Mouse (Mus musculus) CH12F3 (cell line): ENCODE measurements around the gene Krt33a.

Experiments
- in situ Hi-C: fragments of 300-500 bp; cut with MboI; formaldehyde crosslinking; loops from 2 replicates; pipeline ENCODE4 v1.14.3; 2020; ENCODE audit warnings: low sequenced_read_pairs

Krt33a gene

DNA sequence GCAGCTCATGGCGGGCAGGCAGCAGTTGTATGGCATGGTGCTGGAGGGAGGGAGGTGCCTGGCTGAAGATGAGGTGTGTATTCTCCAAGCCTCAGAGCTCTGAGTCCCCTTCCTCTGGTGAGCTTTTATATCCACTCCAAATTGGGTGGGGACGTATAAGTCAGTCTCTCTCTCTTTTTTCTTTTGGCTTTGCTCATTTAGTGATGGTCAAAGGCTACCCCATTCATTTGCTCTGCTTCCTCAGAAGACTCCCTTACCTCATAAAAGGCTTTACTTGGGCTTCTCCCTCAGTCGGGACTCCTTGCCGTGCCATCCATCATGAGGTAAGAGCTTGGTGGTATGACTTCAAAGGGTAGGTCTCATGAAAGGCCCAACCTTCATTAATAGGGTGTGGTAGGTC lies at the start of gene Krt33a:
Gene Krt33a, minus strand, starts transcription at position 101 of the 400 bp plus-strand sequence.
- in situ Hi-C loops = no loop called here

DNA sequence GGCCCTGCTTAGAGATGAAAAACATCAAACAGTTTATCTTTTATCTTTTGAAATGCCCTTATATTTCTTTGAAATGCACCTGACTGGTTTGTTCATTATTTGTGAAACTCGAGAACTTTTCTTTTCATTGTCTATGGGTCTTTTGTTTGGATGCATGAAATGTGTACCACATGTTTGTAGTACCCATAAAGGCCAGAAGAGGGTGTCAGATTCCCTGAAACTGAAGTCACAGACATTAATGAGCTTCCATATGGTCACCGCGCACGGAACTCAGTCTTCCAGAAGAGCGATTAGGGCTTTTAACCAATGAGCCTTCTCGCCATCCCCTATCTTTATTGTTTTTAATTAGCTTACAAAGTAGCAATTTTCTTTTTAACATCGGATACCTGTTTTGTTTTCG lies 42.9 kb upstream of the Krt33a start:
- in situ Hi-C loops = no loop called here

DNA sequence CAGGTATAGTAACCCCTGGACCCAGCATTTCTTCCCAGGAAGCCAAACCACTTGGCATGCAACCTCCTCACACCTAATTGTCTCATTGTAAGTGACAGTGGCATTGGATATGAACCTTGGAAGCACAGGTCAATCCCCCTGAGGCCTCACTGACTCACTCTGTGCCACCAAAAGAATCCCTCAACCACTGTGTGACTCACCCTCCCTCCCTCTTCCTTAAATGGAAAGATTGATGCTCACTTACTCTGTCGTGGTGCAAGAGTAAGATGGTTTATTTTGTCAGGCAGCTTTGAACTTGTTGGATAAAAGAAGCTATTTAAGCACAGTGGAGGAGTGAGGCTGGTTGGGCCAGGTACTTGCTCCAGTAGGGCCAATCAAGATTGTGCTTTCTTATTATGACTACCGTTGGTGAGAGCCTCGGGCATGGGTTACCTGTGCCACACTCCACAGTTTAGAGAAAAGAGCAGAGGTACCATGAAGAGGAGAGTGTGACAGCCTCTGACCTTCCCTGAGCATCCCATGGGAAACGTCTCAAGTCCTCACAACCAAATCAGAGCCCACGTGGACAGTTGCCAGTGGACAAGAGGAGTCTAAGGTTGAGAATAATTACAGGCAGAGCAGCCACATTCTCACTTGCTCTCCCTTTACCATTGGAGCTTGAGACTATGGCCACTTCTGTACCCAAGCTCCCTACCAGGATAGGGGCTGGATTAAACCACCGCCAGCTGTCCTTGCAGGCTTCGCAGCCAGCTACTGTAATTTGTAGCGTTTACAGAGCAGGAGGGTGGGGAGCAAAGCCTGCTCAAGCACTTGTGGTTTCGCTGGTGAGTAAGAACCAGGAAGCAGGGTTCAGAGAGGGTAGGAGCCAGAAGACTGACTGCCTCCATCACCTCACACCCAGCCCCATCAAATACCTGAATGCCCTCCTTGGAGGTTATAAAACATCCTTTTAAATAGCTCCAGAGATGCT lies 40.0 kb upstream of the Krt33a start:
- in situ Hi-C loops = no loop called here

DNA sequence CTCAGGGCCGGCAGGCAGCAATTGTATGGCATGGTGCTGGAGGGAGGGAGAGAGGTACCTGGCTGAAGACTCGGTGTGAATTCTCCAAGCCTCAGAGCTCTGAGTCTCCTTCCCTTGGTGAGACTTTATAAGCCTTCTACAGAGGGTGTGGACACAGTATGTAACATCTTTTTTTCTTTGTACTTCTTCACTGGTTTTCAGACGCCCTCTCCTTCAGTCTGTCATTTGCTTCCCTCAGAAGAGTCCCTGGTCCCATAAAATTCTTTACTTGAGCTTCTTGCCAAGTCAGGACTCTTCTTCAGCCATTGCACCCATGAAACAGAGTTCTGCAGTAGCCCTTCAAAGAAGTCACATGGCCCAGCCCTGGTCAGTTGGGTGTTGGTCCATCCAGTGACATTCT lies 34.4 kb upstream of the Krt33a start, which contains the start of gene Krt31:
Gene Krt31, minus strand, starts transcription at position 101 of the 400 bp plus-strand sequence.
- in situ Hi-C loops = no loop called here

DNA sequence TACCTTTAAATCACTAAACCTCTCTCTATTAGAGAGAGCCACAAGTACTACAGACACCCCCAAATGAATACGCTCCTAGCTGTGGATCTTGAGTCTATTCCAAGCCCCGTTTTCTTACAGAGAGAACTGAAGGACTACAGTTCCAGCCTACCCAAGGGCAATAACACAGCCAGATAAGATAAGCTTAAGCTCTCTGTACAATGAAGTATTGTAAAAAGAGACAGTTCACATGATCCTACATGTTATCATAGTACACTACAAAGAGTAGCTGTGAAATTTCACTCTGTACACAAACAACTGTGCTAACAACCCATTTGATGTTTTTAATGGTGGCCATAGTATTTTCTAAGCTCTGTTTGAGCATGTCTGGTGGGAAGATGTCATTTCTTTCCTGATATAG lies 31.2 kb upstream of the Krt33a start:
- in situ Hi-C loops = no loop called here

DNA sequence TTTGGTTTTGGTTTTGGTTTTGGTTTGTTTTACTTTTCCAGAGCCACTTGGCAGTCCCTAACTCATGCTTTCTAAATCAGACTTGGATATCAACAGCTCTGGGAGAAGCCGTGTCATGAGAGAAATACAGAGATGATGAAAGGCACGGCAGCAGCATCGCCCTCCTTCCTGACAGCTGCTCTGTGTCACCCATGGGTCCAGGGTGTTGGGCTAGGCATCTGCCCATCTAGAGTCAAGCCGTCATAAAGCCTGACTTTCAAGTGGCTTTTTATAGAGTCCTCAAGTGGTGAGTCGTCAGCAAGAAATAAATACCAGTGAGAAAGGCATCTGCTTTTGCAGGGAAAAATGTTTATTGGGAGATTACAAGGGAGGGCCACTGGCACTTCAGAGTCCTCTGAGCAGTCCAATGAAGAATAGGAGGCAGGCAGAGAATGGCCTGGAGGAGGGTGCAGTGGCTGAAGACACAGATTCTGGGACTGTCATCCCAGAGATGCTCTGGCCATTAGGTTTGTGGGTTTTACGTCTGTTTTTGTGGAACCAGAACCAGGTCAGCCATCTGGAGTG lies 30.4 kb upstream of the Krt33a start:
- in situ Hi-C loops = no loop called here

DNA sequence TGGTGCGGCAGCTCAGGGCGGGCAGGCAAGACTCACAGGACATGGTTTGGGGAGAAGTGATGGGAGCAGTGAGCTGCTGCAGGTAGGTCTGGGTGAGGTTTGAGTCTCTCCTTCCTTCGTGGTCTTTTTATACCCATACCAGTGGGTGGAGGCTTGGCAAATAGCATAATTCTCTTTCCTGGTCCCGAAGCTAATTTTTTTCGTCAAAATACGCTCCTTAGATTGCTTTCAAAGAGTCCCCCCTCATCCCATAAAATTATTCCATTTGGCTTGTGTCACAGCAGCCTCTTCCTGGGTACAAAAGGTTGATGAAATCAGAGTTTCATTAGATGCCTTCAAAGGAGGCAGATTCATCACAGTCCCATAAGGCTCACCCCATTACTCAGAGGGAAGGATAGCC lies 25.4 kb upstream of the Krt33a start, which contains the start of gene Krt34:
Gene Krt34, minus strand, starts transcription at position 101 of the 400 bp plus-strand sequence.
- in situ Hi-C loops = no loop called here

DNA sequence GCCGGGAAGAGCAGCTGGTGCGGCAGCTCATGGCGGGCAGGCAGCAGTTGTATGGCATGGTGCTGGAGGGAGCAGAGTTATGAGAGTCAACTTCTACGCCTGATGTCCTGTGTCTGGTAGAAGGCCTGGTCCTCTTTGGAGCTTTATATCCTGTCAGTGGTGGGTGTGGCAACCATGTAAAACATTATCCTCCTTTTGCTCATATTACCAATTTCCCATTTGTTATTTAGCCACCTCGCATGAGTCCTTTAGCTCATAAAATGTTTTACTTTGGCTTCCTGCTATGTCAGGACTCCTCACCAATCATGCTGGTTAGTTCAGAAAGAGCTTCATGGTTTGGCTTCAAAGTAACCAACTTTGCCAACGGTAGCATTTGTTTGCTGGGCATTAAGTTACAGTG lies 13.8 kb upstream of the Krt33a start, which contains the start of gene Krt33b:
Gene Krt33b, minus strand, starts transcription at position 101 of the 400 bp plus-strand sequence.
- in situ Hi-C loops = no loop called here

DNA sequence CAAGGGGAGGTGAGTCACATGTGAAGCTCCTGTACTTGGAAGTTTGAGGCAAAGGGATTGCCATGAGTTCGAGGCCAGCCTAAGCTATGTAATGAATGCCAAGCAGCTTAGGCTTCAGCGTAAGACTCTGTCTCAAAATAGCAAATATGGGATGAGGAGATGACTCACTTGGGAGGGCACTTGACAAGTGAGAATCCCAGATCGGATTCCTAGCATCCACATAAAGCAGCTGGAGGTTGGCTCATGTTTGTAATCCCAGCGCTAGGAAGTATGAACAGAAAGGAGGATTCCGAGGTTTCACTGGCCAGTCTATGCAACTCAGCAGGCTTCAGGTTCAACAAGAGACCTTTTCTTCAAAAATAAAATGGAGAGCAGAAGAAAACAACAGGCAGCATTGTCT lies 5.4 kb upstream of the Krt33a start:
- in situ Hi-C loops = no loop called here

DNA sequence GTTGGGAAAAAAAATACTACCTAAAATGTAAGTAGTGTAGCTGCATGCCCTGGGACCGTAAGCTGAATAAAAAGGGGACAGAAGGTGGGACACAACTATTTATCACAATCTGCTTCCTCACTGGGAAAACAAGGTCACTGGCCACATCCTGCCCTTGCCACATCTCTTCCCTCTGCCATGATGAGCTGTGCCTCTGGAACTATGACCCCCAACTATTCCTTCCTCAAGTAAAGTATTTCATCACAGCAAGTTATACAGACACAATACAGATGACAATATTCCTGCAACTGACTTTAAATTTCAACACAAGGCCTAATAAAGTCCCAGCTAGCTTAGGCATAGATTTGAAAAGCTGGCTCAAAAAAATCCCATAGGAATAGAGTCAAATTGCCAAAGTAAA lies 3.5 kb upstream of the Krt33a start:
- in situ Hi-C loops = no loop called here

DNA sequence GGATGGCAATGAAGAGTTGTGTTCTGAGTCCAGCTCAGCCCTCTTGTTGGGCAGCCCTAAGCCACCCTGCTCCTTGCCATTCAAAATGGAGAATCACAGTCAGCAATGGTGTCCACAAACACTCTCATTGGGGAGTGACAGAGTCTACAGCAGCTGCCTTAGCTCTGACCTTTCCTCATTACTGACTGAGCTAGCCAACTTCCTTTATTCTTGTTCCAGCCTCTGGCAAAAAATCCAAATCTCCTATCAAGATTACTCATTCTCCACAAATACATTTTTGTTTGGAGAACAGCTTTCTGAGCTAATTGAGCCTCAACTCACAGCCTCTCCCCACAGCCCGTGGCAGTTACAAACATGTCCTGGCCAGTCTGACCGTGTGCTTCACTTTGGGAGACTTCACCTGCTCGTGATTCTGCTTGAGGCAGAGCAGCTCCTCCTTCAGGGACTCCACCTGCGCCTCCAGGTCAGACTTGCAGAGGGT lies 2.3 kb downstream of the Krt33a start:
- in situ Hi-C loops = no loop called here

DNA sequence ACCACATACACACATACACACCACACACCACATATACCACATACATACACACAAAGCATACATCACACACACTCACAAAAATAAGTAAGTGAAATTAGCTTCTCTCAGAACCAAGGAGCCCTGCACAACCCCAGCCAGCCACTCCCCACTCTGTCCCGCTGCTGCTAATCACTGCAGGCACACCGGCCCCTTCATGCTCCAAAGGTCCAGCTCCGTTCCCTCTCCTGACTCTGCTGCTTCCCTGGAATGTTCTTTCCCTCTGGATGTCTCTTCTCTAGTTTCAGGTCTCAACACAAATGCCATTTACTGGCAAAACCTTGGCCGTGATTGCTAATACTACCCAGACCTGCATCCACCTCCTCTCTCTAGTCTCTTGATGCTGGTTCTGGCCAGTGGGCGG lies 5.3 kb downstream of the Krt33a start:
- in situ Hi-C loops = no loop called here

DNA sequence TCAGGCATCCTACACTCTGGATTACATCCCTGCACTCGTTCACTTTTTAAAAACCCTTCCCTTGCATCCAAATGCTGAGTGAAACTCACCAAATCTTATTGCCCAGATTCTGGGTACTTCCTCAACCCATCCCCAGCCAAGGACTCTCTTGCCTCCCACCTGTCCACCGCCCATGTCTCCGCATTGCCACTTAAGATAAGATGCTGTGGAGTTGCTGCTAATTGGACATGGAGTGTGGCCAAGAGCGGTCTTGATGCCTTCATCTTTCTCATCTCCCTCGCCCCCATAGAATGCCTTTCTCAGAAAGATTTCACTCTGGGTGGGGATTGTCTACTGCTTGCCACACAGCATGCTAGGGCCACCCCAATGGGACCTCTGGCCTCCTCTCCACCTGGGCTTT lies 7.7 kb downstream of the Krt33a start:
- in situ Hi-C loops = no loop called here

DNA sequence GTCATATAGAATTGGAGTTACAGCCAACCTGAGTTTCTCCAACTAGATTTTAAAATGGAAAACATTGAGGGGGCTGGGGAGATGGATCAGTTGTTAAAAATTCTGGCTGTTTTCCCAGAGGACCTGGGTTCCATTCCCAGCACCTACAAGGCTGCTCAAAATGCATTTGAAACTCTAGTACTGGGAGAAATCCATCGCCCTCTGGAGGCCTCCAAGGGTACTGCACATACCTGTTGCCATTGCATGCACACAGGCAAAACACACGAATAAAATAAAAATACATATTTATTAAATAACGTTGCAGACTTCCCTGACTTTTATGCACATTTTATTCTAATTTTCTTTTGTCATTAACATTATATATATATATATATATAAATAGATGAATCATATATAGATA lies 9.4 kb downstream of the Krt33a start:
- in situ Hi-C loops = no loop called here

DNA sequence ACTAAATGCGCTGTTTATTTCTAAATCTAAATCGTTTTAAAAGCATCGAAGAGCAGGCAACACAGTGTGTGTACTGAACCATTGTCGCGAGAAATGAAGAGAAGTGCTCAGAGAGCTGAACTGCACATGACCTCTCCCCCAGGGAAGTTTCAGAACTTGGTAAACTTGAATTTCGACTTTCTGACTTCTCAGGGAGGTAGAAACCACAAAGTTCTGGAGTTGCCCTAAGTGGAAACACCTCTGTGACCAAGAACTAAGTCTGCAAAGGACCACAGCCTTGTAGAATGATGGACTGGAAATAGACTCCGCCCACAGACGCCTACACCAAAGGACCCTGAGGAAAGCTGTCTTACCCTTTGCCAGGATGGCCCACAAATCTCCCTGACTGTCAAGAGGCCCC lies 10.1 kb downstream of the Krt33a start:
- in situ Hi-C loops = no loop called here

DNA sequence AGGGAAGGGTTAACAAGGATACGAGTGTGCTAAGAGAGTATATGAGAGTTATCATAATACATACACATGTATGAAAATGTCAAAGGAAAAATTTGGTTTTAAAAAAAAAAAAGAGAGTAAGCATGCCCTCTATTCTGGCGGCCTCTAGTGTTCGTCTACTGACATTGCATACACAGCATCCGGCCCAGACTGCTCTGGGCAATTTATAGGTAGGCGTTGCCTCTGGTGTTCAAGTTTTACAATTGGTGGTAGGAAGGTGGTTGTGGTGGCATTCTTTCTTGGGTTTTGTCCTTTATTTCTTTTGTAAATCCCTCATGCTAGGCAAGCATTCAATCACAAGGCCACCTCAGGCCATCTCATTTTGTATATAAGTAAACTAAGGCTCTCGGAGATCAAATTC lies 11.2 kb downstream of the Krt33a start:
- in situ Hi-C loops = no loop called here

DNA sequence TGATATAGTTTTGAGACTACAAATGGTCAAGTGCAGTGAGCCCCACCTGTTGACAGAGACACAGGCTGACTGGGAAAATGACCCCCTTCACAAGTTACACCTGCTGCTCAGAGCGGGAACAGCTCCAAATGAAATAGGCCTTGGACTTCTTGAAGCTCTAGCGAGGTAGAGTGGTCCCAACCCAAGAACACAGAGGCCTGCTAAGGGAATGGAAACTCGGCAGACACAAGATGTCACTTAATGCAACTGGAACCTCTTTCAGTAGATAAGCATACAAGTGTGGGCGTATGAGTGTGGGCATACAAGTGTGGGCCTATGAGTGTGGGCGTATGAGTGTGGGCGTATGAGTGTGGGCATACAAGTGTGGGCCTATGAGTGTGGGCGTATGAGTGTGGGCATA lies 16.9 kb downstream of the Krt33a start:
- in situ Hi-C loops = no loop called here

DNA sequence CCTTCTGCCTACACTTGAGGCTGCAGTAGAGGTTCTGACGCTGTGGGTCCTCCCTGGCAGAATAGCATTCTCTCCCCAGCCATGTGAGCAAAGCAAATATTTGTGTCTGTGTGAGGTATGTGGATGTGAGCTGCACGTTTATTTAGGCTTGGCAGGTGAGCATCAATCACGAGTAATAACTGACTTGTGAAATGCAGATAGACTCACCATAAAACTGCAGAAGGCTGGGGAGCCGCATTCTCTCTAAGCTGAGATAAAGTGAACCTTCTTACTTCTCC lies 21.7 kb downstream of the Krt33a start:
- in situ Hi-C loops = no loop called here

DNA sequence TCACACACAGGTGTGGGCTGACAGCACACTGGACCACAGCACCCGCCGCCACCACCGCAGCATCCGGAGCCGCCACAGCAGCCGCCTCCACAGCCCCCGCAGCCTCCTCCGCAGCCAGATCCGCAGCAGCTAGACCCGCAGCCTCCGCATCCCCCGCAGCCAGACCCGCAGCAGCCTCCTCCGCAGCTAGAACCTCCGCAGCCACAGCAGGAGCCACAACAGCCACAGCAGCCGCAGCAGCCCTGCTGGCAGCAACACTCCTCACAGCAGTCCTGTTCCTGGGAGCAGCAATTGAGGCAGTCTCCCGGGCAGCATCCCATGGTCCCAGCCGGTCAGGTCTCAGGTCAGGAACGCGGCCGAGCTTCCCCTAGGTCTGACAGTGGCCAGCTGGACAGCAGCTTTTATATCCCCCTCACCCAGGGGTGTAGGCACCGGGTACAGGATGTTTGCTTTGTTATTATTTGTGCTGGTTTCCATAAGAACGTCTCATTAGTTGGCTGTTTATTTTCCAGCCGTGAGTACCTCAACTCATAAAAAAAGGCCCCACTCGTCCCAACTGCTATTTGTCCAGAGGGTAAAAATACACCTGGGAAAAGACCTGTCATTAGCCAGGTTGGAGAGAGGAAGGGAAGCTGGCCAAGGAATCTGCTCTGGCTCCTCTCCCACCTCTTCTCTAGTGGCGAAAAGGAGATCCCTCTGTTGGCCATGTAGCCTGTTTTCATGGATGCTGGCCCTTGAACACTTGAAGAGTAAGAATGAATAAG lies 22.2 kb downstream of the Krt33a start, which contains the start of gene Krtap17-1:
Gene Krtap17-1, minus strand, starts transcription at position 375 of the 764 bp plus-strand sequence.
- in situ Hi-C loops = no loop called here

DNA sequence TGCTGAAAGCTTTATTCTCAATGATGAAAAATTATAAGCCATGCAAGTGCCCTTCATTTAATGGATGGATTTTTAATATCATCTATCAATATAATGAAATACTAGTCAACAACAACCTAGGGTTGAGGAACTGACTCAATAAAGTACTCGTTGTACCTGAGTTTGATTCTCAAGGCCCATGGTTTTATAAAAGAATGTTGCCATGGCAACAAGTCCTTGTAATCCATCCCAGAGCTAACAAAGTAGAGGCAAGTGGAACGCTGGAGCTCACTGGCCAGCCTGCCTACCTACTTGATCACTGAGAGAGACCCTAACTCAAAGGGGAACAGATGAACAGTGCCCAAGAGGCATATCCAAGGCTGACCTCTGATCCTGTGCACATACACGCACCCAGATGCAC lies 25.4 kb downstream of the Krt33a start:
- in situ Hi-C loops = no loop called here

DNA sequence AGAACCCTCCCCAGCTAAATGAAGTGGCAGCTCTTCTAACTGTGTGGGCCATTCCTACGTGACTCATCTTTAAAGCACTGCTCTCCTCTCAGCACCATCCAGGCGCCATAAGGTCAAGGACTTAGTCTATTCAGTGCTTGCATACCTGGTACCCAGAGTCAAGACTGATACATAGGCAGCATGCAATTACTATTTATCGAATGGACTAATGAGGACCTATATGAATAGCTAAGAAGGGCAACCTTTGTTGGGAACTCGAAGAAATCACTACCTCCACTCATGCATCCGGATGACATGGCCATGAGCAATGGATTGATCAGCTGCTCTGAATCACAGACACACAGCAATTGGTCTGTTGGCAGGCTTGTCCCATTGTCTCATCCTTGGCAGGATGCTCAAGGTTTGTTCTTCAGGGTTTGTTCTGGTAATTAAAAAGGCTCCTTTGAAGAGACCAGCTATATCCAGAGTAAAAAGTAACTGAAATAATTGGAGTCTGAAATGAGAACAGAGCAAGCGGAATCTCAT lies 26.1 kb downstream of the Krt33a start:
- in situ Hi-C loops = no loop called here
